Mouse (Mus musculus): Measurements from ENCODE around the gene Pkp3. TPM values are rescaled to one million over a fixed set of nuclear protein-coding genes. Genes with fewer than 3 reads are reported as not detected.

The Pkp3 gene
- polyA plus RNA-seq, 1 experiment = 0.06 TPM

DNA sequence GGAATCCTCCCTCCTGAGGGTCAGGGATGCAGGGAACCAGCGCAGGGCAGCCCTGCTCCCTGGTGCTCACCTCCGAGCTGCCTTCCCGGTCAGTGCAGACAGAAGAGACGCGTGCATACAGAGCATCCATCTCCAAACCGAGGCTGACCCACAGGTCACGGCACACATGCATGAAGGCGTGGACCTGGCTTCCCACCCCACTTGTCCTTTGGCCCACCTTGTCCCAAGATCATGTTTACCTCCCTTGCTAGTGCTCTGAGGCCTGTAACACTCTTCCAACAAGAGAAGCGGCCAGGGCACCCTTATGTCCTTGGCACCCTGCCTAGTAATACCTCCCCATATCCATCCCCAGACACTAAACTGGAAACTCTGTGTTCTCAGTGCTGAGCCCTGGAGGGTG lies 37.9 kb downstream of the Pkp3 start:
- Histone ChIP-seq H3K4me3 (ENCODE audit: insufficient read depth, low read length) (no peak overlapping the region), H3K4me1 (ENCODE audit: control insufficient read depth, insufficient read depth, low read length) (no peaks in the 10 kb centered on the region), H3K27ac (ENCODE audit: insufficient read depth, low read length) (no peak overlapping the region)
- TF ChIP-seq CTCF (IDR thresholded peaks at IDR 0.05; ENCODE audit: extremely low read depth, insufficient read depth, low read length) = no peak
- no peak for TF ChIP-seq POLR2A (IDR thresholded peaks at IDR 0.05; ENCODE audit: extremely low read depth, insufficient read depth, low read length)

DNA sequence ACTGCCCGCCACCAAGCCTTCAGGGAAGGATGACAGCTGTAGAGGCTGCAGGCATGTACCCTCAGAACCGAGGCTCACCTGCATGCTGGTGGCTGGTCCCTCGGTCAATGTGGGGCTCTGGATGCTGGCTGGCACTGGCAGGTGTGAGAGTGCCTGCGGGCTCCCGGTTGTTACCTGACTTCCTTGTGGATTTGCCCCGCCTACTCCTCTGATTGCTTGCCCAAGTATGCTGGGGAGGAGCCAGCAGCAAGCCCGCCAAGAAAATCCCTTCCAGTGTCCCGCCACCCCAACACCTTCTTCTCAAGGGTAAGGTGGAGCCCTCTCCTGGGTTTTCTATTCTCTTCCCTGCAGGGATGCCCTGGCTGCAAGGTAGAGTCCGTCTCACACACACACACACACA lies 39.6 kb downstream of the Pkp3 start, which contains the start of gene Ano9:
Ano9 (minus strand) TSS at position 171 of the 400 bp plus-strand sequence.
- Histone ChIP-seq H3K27ac (ENCODE audit: insufficient read depth, low read length) (no peak within 1 kb of the TSS), H3K4me3 (ENCODE audit: insufficient read depth, low read length) (no peak within 1 kb of the TSS), H3K4me1 (ENCODE audit: control insufficient read depth, insufficient read depth, low read length) (no peaks in the 10 kb centered on the region)
- TF ChIP-seq CTCF (IDR thresholded peaks at IDR 0.05; ENCODE audit: extremely low read depth, insufficient read depth, low read length) = no peak
- no peak for TF ChIP-seq POLR2A (IDR thresholded peaks at IDR 0.05; ENCODE audit: extremely low read depth, insufficient read depth, low read length)

DNA sequence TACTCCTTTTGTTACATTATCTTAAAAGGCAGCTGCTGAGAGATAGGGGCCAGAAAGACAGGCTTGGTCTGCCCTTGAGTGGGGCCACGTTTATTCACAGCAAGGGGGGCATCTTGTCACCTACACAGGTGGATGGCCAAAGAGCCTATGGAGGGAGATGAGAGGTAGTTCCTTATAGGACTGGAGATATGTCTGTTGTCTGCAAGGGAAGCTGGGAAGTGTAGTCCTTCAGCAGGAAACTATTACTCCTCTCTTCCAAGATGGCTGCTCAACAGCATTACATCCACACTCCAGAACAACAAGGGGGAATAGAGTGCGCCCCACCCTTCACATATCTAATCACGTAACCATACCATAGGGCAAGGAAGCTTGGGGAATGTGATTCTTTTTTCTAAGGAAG lies 41.5 kb downstream of the Pkp3 start:
- H3K4me1 ChIP-seq (ENCODE audit: control insufficient read depth, insufficient read depth, low read length) = no peaks in the 10 kb centered on the region
- no peak overlapping the region for H3K27ac ChIP-seq (ENCODE audit: insufficient read depth, low read length)
- H3K4me3 ChIP-seq (ENCODE audit: insufficient read depth, low read length) = no peak overlapping the region
- TF ChIP-seq POLR2A (IDR thresholded peaks at IDR 0.05; ENCODE audit: extremely low read depth, insufficient read depth, low read length) (no peak), CTCF (IDR thresholded peaks at IDR 0.05; ENCODE audit: extremely low read depth, insufficient read depth, low read length) (no peak)

DNA sequence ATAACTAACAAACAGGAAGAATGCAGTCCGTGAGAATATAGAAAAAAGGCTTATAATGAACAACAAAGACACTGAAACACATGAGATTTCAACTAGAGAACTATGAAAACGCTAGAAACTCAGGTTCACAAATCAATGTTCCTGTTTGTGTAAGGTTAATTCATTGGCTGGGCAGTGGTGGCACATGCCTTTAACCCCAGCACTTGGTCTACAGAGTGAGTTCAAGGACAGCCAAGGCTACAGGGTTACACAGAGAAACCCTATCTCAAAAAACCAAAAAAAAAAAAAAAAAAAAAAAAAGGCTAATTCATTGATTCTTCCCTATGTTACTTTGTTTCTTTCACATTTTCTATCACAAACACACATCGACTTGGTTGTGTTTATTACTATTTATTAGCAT lies 42.6 kb downstream of the Pkp3 start:
- Histone ChIP-seq H3K27ac (ENCODE audit: insufficient read depth, low read length) (no peak overlapping the region), H3K4me1 (ENCODE audit: control insufficient read depth, insufficient read depth, low read length) (no peaks in the 10 kb centered on the region), H3K4me3 (ENCODE audit: insufficient read depth, low read length) (no peak overlapping the region)
- TF ChIP-seq CTCF (IDR thresholded peaks at IDR 0.05; ENCODE audit: extremely low read depth, insufficient read depth, low read length) (no peak), POLR2A (IDR thresholded peaks at IDR 0.05; ENCODE audit: extremely low read depth, insufficient read depth, low read length) (no peak)

DNA sequence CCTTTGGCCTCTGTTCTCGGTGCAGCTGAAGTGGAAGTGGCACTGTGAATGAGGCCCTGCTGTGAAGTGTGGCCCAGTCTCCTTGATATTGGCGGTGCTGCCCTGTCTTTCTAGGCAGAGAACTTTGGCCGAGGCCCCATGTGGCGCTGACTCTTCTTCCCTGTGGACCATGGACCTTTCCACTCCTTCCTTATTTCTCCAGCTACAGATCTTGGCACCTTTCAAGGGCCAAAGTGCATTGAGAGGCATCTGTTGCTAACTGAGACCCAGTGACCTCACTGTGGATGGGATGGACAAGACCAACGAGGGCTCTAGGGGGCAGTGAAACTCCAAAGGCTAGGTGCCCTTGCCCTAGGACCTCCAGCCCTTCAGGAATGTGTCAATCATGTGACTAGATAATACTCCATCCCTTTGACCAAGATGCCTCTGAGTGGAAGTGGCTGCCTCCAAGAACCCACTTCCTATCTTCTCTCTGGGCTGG lies 43.1 kb downstream of the Pkp3 start:
- Histone ChIP-seq H3K4me3 (ENCODE audit: insufficient read depth, low read length) (no peak overlapping the region), H3K27ac (ENCODE audit: insufficient read depth, low read length) (no peak overlapping the region), H3K4me1 (ENCODE audit: control insufficient read depth, insufficient read depth, low read length) (no peaks in the 10 kb centered on the region)
- no peak for TF ChIP-seq CTCF (IDR thresholded peaks at IDR 0.05; ENCODE audit: extremely low read depth, insufficient read depth, low read length)
- no peak for TF ChIP-seq POLR2A (IDR thresholded peaks at IDR 0.05; ENCODE audit: extremely low read depth, insufficient read depth, low read length)

DNA sequence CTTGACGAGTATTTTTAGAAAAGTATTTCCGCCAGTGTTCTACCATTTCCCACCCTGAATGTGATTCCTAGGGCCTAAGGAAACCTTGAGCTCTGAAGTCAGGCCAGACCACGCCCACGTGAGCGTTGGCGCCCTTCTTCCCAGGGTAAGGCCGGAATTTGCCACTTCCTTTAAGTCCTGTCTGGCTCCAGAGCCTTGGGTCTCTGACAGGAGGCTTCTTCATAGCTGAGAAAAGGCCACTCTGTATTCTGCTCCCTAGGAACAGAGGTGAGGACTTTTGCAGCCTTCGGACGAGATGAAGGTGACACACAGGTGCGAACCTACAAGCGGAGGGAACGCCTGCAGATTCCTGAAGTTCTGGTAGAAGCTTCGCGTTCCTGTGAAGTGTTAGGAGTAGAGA lies 44.2 kb downstream of the Pkp3 start, which contains the start of gene Ptdss2:
Ptdss2 (plus strand) TSS at position 138 of the 400 bp plus-strand sequence.
- no peaks in the 10 kb centered on the region for H3K4me1 ChIP-seq (ENCODE audit: control insufficient read depth, insufficient read depth, low read length)
- H3K27ac ChIP-seq (ENCODE audit: insufficient read depth, low read length) = peak within 1 kb of the TSS; percentile 66; the same call in 1 of the 2 replicates
- TF ChIP-seq CTCF (IDR thresholded peaks at IDR 0.05; ENCODE audit: extremely low read depth, insufficient read depth, low read length) (no peak), POLR2A (IDR thresholded peaks at IDR 0.05; ENCODE audit: extremely low read depth, insufficient read depth, low read length) (no peak)
- peak within 1 kb of the TSS; percentile 66 for H3K4me3 ChIP-seq (ENCODE audit: insufficient read depth, low read length)

DNA sequence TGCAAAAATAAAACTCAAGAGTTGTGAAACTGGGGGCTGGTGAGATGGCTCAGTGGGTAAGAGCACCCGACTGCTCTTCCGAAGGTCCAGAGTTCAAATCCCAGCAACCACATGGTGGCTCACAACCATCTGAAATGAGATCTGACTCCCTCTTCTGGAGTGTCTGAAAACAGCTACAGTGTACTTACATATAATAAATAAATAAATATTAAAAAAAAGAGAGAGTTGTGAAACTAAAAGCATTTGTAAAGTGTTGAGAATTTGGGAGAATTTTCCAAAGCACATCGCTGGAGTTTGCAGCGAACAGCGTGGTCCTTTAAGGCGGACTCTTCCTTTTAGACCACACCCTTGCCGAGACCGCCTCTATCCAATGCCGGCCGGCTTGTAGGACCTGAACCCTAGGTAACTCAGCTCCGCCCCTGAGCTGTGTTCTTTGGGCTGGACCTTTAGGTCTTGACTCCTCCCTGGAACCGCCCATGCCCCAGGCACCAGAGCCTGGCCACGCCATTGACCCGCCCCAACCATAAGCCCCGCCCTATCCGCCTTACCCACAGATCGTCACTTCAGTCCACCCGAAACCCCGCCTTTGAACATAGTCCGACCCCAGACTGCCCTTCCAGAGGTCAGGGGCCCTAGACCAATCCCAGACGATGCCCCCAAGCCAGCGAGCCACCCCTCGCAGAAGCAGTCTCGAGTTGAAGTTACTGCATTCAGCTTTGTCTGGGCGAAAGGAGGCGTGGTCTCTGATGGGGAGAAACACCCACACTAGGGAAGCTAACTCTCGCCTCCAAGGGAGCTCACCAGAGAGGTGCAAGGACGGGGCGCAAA lies 44.9 kb downstream of the Pkp3 start:
- TF ChIP-seq CTCF (IDR thresholded peaks at IDR 0.05; ENCODE audit: extremely low read depth, insufficient read depth, low read length) (no peak), POLR2A (IDR thresholded peaks at IDR 0.05; ENCODE audit: extremely low read depth, insufficient read depth, low read length) (peak; percentile 68; the same call in 1 of the 2 replicates)
- H3K27ac ChIP-seq (ENCODE audit: insufficient read depth, low read length) = peak overlapping the region; percentile 66; the same call in 1 of the 2 replicates

DNA sequence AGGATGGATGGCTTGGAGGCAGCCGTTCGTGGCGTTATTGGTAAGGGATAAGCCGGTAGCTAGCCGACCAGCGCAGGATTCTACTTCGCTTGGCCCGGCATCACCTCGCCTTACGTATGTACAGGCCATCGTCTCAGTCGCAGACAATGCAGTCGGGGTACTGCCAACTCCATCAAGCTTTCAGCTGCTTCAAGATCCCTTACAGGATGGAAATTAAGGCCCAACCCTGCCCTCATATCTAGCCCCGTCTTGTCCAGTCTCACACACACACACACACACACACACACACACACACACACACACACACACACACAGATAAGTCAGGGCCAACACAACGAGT lies 45.5 kb downstream of the Pkp3 start:
- Histone ChIP-seq H3K4me3 (ENCODE audit: insufficient read depth, low read length) (peak overlapping the region; percentile 66), H3K27ac (ENCODE audit: insufficient read depth, low read length) (peak overlapping the region; percentile 19; the same call in 1 of the 2 replicates), H3K4me1 (ENCODE audit: control insufficient read depth, insufficient read depth, low read length) (no peaks in the 10 kb centered on the region)
- TF ChIP-seq CTCF (IDR thresholded peaks at IDR 0.05; ENCODE audit: extremely low read depth, insufficient read depth, low read length) (no peak), POLR2A (IDR thresholded peaks at IDR 0.05; ENCODE audit: extremely low read depth, insufficient read depth, low read length) (no peak)

More for the DNA sequence above, 44.9 kb downstream of the Pkp3 start:
- Histone ChIP-seq H3K4me1 (ENCODE audit: control insufficient read depth, insufficient read depth, low read length) (no peaks in the 10 kb centered on the region), H3K4me3 (ENCODE audit: insufficient read depth, low read length) (peak overlapping the region; percentile 66)

DNA sequence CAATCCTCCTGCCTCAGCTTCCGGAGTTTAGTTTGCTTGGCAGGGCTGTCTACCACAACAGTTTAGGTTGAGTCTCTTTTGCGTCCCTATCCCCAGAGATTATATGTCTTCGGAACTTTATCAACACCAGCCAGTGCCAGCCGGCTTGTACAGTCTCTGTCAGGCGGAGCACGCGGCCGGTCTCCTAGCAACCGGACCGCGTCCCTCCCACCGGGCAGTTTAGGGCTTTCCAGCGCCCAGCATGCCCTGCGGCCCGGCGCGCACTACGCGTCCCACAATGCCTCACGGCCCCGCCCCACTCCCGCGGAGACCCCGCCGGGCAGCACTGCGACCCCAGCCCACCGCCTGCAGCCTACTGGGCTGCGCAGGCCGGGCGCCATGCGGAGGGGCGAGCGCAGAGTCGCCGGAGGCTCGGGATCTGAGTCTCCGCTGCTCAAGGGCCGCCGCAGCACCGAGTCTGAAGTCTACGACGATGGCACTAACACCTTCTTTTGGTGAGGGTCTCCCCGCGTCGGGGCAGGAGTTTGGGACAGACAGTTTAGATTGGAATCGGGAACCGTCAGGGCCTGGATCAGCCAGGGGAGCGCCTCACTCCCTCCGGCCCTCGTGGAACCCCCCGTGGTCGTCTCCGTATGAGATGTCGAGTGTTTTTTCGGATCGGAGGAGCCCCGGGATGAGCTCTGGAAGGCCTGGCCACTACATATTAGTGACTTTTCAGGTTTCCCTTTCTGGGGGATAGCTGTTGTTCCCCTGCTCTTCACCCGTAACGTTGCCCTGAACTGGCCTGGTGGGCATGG lies 53.2 kb downstream of the Pkp3 start:
- Histone ChIP-seq H3K4me3 (ENCODE audit: insufficient read depth, low read length) (peak overlapping the region; percentile 84), H3K4me1 (ENCODE audit: control insufficient read depth, insufficient read depth, low read length) (peaks cover 7% of the 10 kb centered on the region), H3K27ac (ENCODE audit: insufficient read depth, low read length) (no peak overlapping the region)
- no peak for TF ChIP-seq CTCF (IDR thresholded peaks at IDR 0.05; ENCODE audit: extremely low read depth, insufficient read depth, low read length)
- TF ChIP-seq POLR2A (IDR thresholded peaks at IDR 0.05; ENCODE audit: extremely low read depth, insufficient read depth, low read length) = no peak
